Mouse (Mus musculus) megakaryocyte, embryonic 14.5 days (primary cell): ENCODE measurements at regions not wholly inside any gene's neighbourhood (a gene's known extent, or its start where the extent isn't known, plus 50 kb on each side); places are given as distances from the start of the nearest gene placed in this dataset.

Experiments used
- H3K27me3 ChIP-seq: replicated peaks from 2 replicates; pipeline ENCODE3; 2012; ENCODE audit warnings: inconsistent platforms
- H3K36me3 ChIP-seq: replicated peaks from 2 replicates; pipeline ENCODE3; 2012; ENCODE audit warnings: low read length, inconsistent platforms, mixed read lengths
- H3K4me1 ChIP-seq: 2 replicates; pipeline ENCODE4 v1.6.1; 2012; ENCODE audit warnings: inconsistent platforms
- H3K4me3 ChIP-seq: replicated peaks from 2 replicates; pipeline ENCODE3; 2012; ENCODE audit warnings: moderate library complexity, mild to moderate bottlenecking, inconsistent platforms
- H3K9me3 ChIP-seq: 2 replicates; pipeline ENCODE4 v1.6.1; 2012; ENCODE audit warnings: inconsistent platforms
- FLI1 ChIP-seq: IDR thresholded peaks from 2 replicates; pipeline ENCODE4 v1.6.1; 2012; ENCODE audit warnings: low read length, inconsistent platforms, mixed read lengths
- GATA1 ChIP-seq: IDR thresholded peaks from 3 replicates; pipeline ENCODE4 v1.6.1; 2012; ENCODE audit warnings: mixed read lengths, low read length, inconsistent platforms, borderline replicate concordance

DNA sequence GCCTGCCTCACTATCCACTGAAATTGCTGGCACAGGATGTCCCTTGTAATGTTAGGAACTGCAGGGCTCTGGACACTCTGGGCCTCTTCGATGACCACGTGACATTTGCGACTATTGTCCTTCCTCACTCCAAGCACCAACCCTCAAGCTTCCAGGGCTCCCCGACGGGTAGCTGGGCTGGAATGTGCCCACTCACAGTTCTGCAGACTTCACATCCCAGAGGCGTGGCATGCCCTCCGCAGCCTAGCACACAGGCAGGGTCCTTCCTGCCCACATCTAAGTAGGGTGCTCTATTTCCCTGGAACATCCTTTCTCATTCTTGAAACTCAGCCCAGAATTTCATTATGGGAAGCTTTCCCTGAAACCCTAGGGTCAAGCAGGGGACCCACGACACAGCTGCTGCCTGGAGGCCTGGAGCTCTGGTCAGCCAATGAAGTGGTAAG, 95.2 kb upstream of the Spred2 start:
- Histone ChIP-seq H3K4me1 (peaks cover 49% of the 10 kb centered on the region), H3K9me3 (no peaks in the 10 kb centered on the region), H3K4me3 (no peak overlapping the region), H3K36me3 (no peaks in the 10 kb centered on the region), H3K27me3 (peaks cover 42% of the 10 kb centered on the region)
- TF ChIP-seq GATA1 (no peak), FLI1 (no peak)

- Histone ChIP-seq H3K9me3 (no peaks in the 10 kb centered on the region), H3K27me3 (peaks cover 44% of the 10 kb centered on the region), H3K36me3 (no peaks in the 10 kb centered on the region), H3K4me1 (peaks cover 49% of the 10 kb centered on the region), H3K4me3 (peak overlapping the region; percentile 1)
- TF ChIP-seq GATA1 (no peak), FLI1 (no peak)
These were observed 94.5 kb upstream of the Spred2 start for GRCm38 (mm10) chr11:19829564-19830279.

DNA sequence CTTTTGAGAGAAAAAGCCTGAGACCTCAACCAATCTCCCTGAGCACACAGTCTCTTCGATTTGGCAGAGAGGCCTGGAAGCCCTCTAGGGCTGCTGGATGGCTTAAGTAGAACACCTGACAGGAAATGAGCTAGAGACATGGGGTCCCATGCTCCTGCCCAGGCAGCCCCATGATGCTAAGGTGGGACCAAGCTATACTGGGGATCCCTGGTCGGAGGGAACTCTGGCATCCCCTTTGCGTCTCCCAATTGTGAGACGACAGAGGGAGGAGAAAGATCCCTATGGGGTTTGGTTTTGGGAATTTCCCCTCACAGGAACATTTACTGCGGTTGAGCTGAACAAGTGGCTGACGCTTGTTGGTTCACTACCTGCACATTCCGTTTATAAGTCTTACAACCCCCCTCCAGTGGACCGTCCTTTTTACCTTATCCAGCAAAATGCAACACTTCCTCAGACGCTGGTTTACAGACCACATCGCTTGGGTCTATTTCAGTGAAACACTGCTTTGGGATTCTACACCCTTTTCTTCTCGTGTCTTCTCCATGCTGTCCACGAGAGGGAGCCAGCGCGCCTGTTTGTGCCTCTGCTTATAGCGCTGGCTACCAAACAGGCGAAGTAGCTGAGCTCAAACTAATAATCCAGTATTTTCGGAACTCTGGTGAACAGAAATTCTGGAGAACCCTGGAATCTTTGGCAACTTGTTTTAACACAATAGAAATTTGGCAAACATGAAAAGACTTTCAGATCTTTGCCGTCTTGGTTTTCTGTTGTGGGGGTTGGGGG, 93.7 kb upstream of the Spred2 start:
- peak overlapping the region; percentile 76 for H3K4me3 ChIP-seq
- no peaks in the 10 kb centered on the region for H3K9me3 ChIP-seq
- TF ChIP-seq FLI1 (no peak), GATA1 (no peak)

DNA sequence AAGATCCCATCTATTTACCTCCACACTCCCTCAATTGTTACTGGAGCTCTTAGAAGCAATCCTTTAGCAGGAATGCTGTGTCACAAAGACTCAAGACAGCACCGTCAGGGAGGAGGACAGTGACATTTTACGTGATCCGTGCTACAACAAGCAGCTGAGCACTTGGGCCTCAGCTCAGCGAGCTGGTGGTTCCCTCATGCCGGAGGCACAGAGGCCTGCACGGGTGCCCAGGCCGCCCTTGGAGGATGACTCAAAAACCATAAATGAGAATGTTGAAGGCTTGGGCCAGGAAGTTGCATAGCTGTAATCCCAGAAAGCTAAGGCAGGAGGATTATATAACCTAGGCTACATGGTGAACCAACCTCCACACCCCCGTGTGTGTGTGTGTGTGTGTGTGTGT, 89.6 kb upstream of the Spred2 start:
- no peak for TF ChIP-seq FLI1
- TF ChIP-seq GATA1 = no peak
- peaks cover 14% of the 10 kb centered on the region for H3K27me3 ChIP-seq
- H3K4me3 ChIP-seq = no peak overlapping the region
- peaks cover 22% of the 10 kb centered on the region for H3K4me1 ChIP-seq
- H3K36me3 ChIP-seq = no peaks in the 10 kb centered on the region
- H3K9me3 ChIP-seq = no peaks in the 10 kb centered on the region

More for the DNA sequence above, 93.7 kb upstream of the Spred2 start:
- H3K27me3 ChIP-seq = peaks cover 41% of the 10 kb centered on the region
- H3K4me1 ChIP-seq = peaks cover 48% of the 10 kb centered on the region
- no peaks in the 10 kb centered on the region for H3K36me3 ChIP-seq

- Histone ChIP-seq H3K4me1 (peaks cover 15% of the 10 kb centered on the region), H3K9me3 (no peaks in the 10 kb centered on the region), H3K4me3 (no peak overlapping the region), H3K36me3 (no peaks in the 10 kb centered on the region), H3K27me3 (peaks cover 16% of the 10 kb centered on the region)
- no peak for TF ChIP-seq GATA1
- TF ChIP-seq FLI1 = no peak
These were observed 88.9 kb upstream of the Spred2 start for GRCm38 (mm10) chr11:19835221-19835745.

DNA sequence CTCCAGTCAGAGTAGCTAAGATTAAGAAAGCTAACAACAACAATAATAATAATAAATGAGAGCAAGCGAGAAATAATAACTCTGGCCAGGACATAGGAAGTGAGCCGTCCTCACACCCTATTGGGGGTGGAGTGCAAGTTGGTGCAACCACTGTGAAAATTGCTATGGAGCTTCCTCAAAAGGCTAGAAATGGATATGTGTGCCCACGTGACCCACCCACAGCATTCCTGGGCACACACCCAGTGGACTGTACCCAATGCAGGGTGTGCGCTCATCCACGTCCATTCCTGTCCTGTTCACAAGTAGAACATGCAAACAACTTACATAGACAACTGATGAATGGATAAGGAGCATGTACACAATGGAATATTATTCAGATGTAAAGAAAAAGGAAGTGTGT, 85.2 kb upstream of the Spred2 start:
- Histone ChIP-seq H3K9me3 (peaks cover 9% of the 10 kb centered on the region), H3K27me3 (peaks cover 21% of the 10 kb centered on the region), H3K4me3 (no peak overlapping the region), H3K4me1 (peaks cover 10% of the 10 kb centered on the region), H3K36me3 (no peaks in the 10 kb centered on the region)
- TF ChIP-seq FLI1 = no peak
- no peak for TF ChIP-seq GATA1

GRCm38 (mm10) chr11:19843084-19843483, 81.1 kb upstream of the Spred2 start:
- Histone ChIP-seq H3K4me3 (no peak overlapping the region), H3K36me3 (no peaks in the 10 kb centered on the region), H3K9me3 (peaks cover 12% of the 10 kb centered on the region), H3K27me3 (peaks cover 17% of the 10 kb centered on the region), H3K4me1 (no peaks in the 10 kb centered on the region)
- TF ChIP-seq GATA1 (no peak), FLI1 (no peak)

GRCm38 (mm10) chr11:19847910-19848309, 76.3 kb upstream of the Spred2 start:
- Histone ChIP-seq H3K9me3 (peaks cover 12% of the 10 kb centered on the region), H3K4me3 (no peak overlapping the region), H3K36me3 (no peaks in the 10 kb centered on the region), H3K27me3 (peaks cover 20% of the 10 kb centered on the region), H3K4me1 (no peaks in the 10 kb centered on the region; the same call in 1 of the 2 replicates)
- no peak for TF ChIP-seq GATA1
- no peak for TF ChIP-seq FLI1

DNA sequence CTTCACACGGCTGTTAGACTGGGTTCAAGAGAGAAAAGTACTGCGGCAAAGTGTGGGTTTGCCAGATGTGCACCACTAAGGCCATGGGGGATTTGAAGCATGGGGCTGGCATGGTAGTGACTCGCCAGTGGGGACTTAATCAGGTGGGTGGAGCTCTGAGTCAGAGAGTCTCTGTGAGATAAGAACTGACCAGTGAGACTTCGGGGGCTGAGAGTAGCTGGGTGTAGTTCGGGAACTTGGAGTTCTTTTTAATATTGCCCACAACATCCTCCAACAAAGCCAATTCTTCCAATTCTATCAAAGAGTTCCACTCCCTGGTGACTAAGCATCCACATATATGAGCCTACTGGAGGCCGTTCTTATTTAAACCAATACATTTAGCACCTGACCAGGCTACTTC, 75.8 kb upstream of the Spred2 start:
- H3K36me3 ChIP-seq = no peaks in the 10 kb centered on the region
- no peak for TF ChIP-seq GATA1
- TF ChIP-seq FLI1 = no peak
- peaks cover 8% of the 10 kb centered on the region for H3K9me3 ChIP-seq
- H3K4me3 ChIP-seq = no peak overlapping the region
- peaks cover 22% of the 10 kb centered on the region for H3K27me3 ChIP-seq
- no peaks in the 10 kb centered on the region; the same call in 1 of the 2 replicates for H3K4me1 ChIP-seq

- Histone ChIP-seq H3K27me3 (peaks cover 25% of the 10 kb centered on the region), H3K36me3 (no peaks in the 10 kb centered on the region), H3K4me1 (no peaks in the 10 kb centered on the region; the same call in 1 of the 2 replicates), H3K9me3 (no peaks in the 10 kb centered on the region), H3K4me3 (no peak overlapping the region)
- TF ChIP-seq GATA1 = no peak
These were observed 74.8 kb upstream of the Spred2 start for GRCm38 (mm10) chr11:19849347-19849811.
